Comparison of ENCODE assay signal across 8 mouse cellular contexts in the genomic region with DNA sequence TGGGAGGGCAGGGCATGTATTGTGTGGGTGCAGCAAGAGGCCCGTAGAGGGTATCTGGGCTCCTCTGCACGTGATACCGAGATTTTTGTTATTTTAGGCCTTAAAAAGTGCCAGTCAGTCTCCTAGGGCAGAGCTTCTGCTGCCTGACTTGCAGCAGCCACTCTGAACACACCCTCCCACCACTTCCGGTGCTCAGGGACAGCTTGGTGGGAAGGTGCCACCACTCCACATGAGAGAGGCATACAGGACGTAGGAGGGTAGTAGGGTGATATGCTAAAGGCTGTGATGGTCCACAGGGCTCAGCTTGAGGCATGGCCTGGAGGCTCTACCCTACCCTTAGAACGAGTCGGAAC. TPM values are rescaled to one million over a fixed set of nuclear protein-coding genes. Genes with fewer than 3 reads are reported as not detected.
DNase-seq lines count a peak whose midpoint lies in the region; ATAC-seq lines count a peak whose summit lies in the region.

No protein-coding gene starts in this region.

- ATAC-seq in kidney, embryonic 16.5 days (ENCODE audit: low FRiP score, low TSS enrichment) = no peak
- ATAC-seq in common myeloid progenitor, adult 5-6 weeks (replicated peaks; ENCODE audit: low read depth, poor library complexity, severe bottlenecking) = peak; percentile 70
- peak; percentile 27 for ATAC-seq in hindbrain, embryonic 13.5 days (ENCODE audit: low FRiP score)
- 0 out of 2 replicates have a peak, but pooled peaks have one; percentile 17 for ATAC-seq in liver, embryonic 16.5 days (ENCODE audit: low read depth)
- peak; percentile 12 for ATAC-seq in neural tube, embryonic 12.5 days (ENCODE audit: low FRiP score, low read depth)

- H3K27ac ChIP-seq in kidney, embryonic 16.5 days (ENCODE audit: low read length) = no peak overlapping the region
- peak overlapping the region; percentile 94 for H3K27ac ChIP-seq in hindbrain, embryonic 13.5 days
- H3K27ac ChIP-seq in liver, embryonic 16.5 days (ENCODE audit: low read length) = no peak overlapping the region
- 0 out of 2 replicates have a peak overlapping the region, but pooled peaks have one; percentile 47 for H3K27ac ChIP-seq in neural tube, embryonic 12.5 days

- no peaks in the 10 kb centered on the region for H3K36me3 ChIP-seq in kidney, embryonic 16.5 days (ENCODE audit: insufficient read depth, low read length)
- H3K36me3 ChIP-seq in hindbrain, embryonic 13.5 days = peaks cover 24% of the 10 kb centered on the region
- H3K36me3 ChIP-seq in liver, embryonic 16.5 days (ENCODE audit: control insufficient read depth, insufficient read depth) = no peaks in the 10 kb centered on the region
- peaks cover 6% of the 10 kb centered on the region; the same call in 1 of the 2 replicates for H3K36me3 ChIP-seq in neural tube, embryonic 12.5 days

- peak overlapping the region; percentile 97 for H3K4me2 ChIP-seq in kidney, embryonic 16.5 days (replicated peaks; ENCODE audit: low read depth, low read length)
- peak overlapping the region; percentile 73 for H3K4me2 ChIP-seq in hindbrain, embryonic 13.5 days
- peak overlapping the region; percentile 73 for H3K4me2 ChIP-seq in liver, embryonic 16.5 days (ENCODE audit: low read depth, low read length)
- peak overlapping the region; percentile 90 for H3K4me2 ChIP-seq in neural tube, embryonic 12.5 days (replicated peaks)

- H3K9ac ChIP-seq in kidney, embryonic 16.5 days (replicated peaks; ENCODE audit: low read length) = peak overlapping the region; percentile 73
- H3K9ac ChIP-seq in hindbrain, embryonic 13.5 days = peak overlapping the region; percentile 86
- H3K9ac ChIP-seq in liver, embryonic 16.5 days (ENCODE audit: low read depth, low read length) = peak overlapping the region; percentile 40; the same call in 1 of the 2 replicates
- peak overlapping the region; percentile 78 for H3K9ac ChIP-seq in neural tube, embryonic 12.5 days

- no peak for DNase-seq in kidney, adult 8-10 months
- DNase-seq in testis, postnatal 14 days (ENCODE audit: low spot score) = no peak
- no peak for DNase-seq in kidney, postnatal 10 days

- peak overlapping the region; percentile 62 for H3K4me3 ChIP-seq in kidney, embryonic 16.5 days (ENCODE audit: low read length)
- H3K4me3 ChIP-seq in hindbrain, embryonic 13.5 days = peak overlapping the region; percentile 72
- H3K4me3 ChIP-seq in liver, embryonic 16.5 days (ENCODE audit: low read depth, low read length) = peak overlapping the region; percentile 63
- H3K4me3 ChIP-seq in neural tube, embryonic 12.5 days = peak overlapping the region; percentile 67

- WGBS in kidney, embryonic 16.5 days = 28% methylated on average over 7 of the region's 7 CpGs
- 29% methylated on average over 7 of the region's 7 CpGs for WGBS in hindbrain, embryonic 13.5 days
- 19% methylated on average over 7 of the region's 7 CpGs for WGBS in liver, embryonic 16.5 days (ENCODE audit: insufficient replicate concordance)
- WGBS in neural tube, embryonic 12.5 days = 30% methylated on average over 7 of the region's 7 CpGs

- H3K9me3 ChIP-seq in kidney, embryonic 16.5 days (ENCODE audit: low read length) = no peaks in the 10 kb centered on the region
- no peaks in the 10 kb centered on the region for H3K9me3 ChIP-seq in hindbrain, embryonic 13.5 days
- H3K9me3 ChIP-seq in liver, embryonic 16.5 days (replicated peaks; ENCODE audit: control insufficient read depth, low read length) = no peaks in the 10 kb centered on the region
- H3K9me3 ChIP-seq in neural tube, embryonic 12.5 days = no peaks in the 10 kb centered on the region

- peaks cover 12% of the 10 kb centered on the region for H3K4me1 ChIP-seq in kidney, embryonic 16.5 days (ENCODE audit: insufficient read depth, low read length)
- peaks cover 65% of the 10 kb centered on the region for H3K4me1 ChIP-seq in hindbrain, embryonic 13.5 days (replicated peaks)
- peaks cover 7% of the 10 kb centered on the region for H3K4me1 ChIP-seq in liver, embryonic 16.5 days (ENCODE audit: control insufficient read depth, low read depth, low read length)
- H3K4me1 ChIP-seq in neural tube, embryonic 12.5 days = peaks cover 47% of the 10 kb centered on the region

- H3K27me3 ChIP-seq in kidney, embryonic 16.5 days (ENCODE audit: insufficient read depth, low read length) = no peaks in the 10 kb centered on the region
- no peaks in the 10 kb centered on the region for H3K27me3 ChIP-seq in hindbrain, embryonic 13.5 days
- no peaks in the 10 kb centered on the region for H3K27me3 ChIP-seq in liver, embryonic 16.5 days (ENCODE audit: control insufficient read depth, insufficient read depth, low read depth, low read length)
- H3K27me3 ChIP-seq in neural tube, embryonic 12.5 days (replicated peaks) = no peaks in the 10 kb centered on the region

RNA-seq across cellular contexts. Expression of a gene that starts 40.6 kb away (rescaled TPM):
- 69.1 and 83.2 TPM in 2 replicates for polyA plus RNA-seq in kidney, embryonic 16.5 days (2015; fragmentation: Nextera tagmentation; extraction: Ambion mirVana)
- total RNA-seq in common myeloid progenitor, adult 5-6 weeks (2017) = 63.0 and 63.7 TPM in 2 replicates
- 124 and 127 TPM in 2 replicates for polyA plus RNA-seq in hindbrain, embryonic 13.5 days (2015; fragmentation: Nextera tagmentation; extraction: Ambion mirVana)
- polyA plus RNA-seq in liver, embryonic 16.5 days (2015; fragmentation: Nextera tagmentation; extraction: Ambion mirVana) = 12.7 and 13.5 TPM in 2 replicates
- polyA plus RNA-seq in neural tube, embryonic 12.5 days (2016; fragmentation: Nextera tagmentation; extraction: Ambion mirVana) = 157 and 174 TPM in 2 replicates

RNA-seq across cellular contexts. Expression of a gene that starts 47.5 kb away (rescaled TPM):
- 53.2 and 58.0 TPM in 2 replicates for polyA plus RNA-seq in kidney, embryonic 16.5 days (2015; fragmentation: Nextera tagmentation; extraction: Ambion mirVana)
- total RNA-seq in common myeloid progenitor, adult 5-6 weeks (2017) = 8.1 and 18.9 TPM in 2 replicates
- 68.7 and 71.8 TPM in 2 replicates for polyA plus RNA-seq in hindbrain, embryonic 13.5 days (2015; fragmentation: Nextera tagmentation; extraction: Ambion mirVana)
- 9.1 and 10.6 TPM in 2 replicates for polyA plus RNA-seq in liver, embryonic 16.5 days (2015; fragmentation: Nextera tagmentation; extraction: Ambion mirVana)
- 61.9 and 62.3 TPM in 2 replicates for polyA plus RNA-seq in neural tube, embryonic 12.5 days (2016; fragmentation: Nextera tagmentation; extraction: Ambion mirVana)

Comparison
In these comparisons a context has a peak if more than half of its experiments do, and no peak if none do; other contexts are left out.
1. H3K27ac ChIP-seq: peak in hindbrain, embryonic 13.5 days (single experiment) and neural tube, embryonic 12.5 days (single experiment); none in kidney, embryonic 16.5 days (single experiment) and liver, embryonic 16.5 days (single experiment).
2. Peak in every context shown above with its lines, with median percentiles within 50 percentile points of each other: H3K4me2 ChIP-seq, H3K4me3 ChIP-seq and H3K9ac ChIP-seq.